Mouse (Mus musculus) bone marrow, adult 2 months (tissue): ENCODE measurements around the gene Adgrl4.

Experiments used
- CTCF ChIP-seq: fragments of 200-500 bp; IDR thresholded peaks from 2 replicates; pipeline ENCODE4 v1.5.1; 2011; ENCODE audit warnings: low read length, control low read depth; ENCODE audit not compliant: control insufficient read depth, insufficient read depth
- POLR2A ChIP-seq: fragments of 200-500 bp; IDR thresholded peaks from 2 replicates; pipeline ENCODE4 v1.6.1; 2011; ENCODE audit warnings: low read depth, mild to moderate bottlenecking, control low read depth, low read length, borderline replicate concordance; ENCODE audit not compliant: control insufficient read depth

DNA sequence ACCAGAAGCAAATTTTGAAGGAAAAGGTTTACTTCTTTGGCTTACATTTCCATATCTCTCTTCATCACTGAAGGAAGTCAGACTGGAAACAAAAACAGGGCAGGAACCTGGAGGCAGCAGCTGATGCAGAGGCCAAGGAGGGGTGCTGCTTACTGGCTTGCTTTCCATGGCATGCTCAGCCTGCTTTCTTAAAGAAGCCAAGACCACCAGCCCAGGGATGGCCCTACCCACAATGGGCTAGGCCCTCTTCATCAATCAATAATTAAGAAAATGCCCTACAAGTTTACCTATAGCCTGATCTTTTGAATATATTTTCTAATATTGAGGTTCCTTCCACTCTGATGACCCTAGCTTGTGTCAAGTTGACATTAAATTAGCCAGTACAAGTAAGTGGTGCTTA lies 20.8 kb upstream of the Adgrl4 start:
- TF ChIP-seq POLR2A (no peak), CTCF (no peak)
